Mouse (Mus musculus): ENCODE results near the gene Lmx1a.

GRCm38 (mm10) chr1:167679061-167679460, 10.0 kb upstream of the Lmx1a start:
- TF ChIP-seq CTCF (conservative IDR thresholded peaks at IDR 0.05; ENCODE audit: low read length) = no peak
- TF ChIP-seq NANOG (IDR thresholded peaks at IDR 0.05; ENCODE audit: borderline replicate concordance, low read length) = no peak
- no peak for TF ChIP-seq POU5F1 (IDR thresholded peaks at IDR 0.05; ENCODE audit: borderline replicate concordance, low read length)
